20 mouse cellular contexts compared by ENCODE assay signal in the genomic region with DNA sequence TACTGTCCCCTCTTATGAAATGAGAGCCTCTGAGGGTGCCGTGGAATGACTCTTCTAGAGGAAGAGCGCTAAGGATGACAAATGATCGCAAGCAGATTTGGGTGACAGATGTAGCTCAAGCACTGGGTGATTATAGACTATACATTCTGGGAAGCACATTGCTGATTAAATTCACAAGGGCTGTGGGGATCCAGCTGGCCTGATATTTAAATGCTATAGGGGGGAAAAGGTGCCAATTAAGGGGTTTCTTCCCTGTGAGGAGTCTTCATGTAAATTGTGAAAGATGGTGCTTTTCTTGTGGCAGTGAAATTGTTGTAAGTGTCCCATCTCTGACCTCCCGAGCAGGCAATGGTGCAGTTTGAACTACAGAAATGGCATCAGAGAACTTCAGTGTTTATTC.
"Had no signal": no experiment of that assay in that cellular context is flagged by ENCODE, and none has a peak within 500 bp of the region (broad histone marks: within the 10 kb centered on the region; RNA-seq: fewer than 3 reads in every experiment).

No protein-coding gene starts in this region.

- DNase-seq: kidney, adult 8-10 months; kidney, postnatal 14 days; liver; lung, adult 18-20 months; lung, postnatal 10 days; lung, postnatal 36 days; right cerebral cortex, postnatal 25 days; spleen, adult 18-20 months; thymus, postnatal 25 days had no signal

- H3K9ac ChIP-seq: limb, embryonic 13.5 days; liver, embryonic 12.5 days; liver, embryonic 15.5 days; lung, embryonic 15.5 days; midbrain, embryonic 13.5 days; neural tube, embryonic 13.5 days; stomach, embryonic 15.5 days had no signal

- H3K4me1 ChIP-seq: liver, embryonic 15.5 days had no signal

- H3K4me2 ChIP-seq: limb, embryonic 13.5 days; liver, embryonic 12.5 days; liver, embryonic 15.5 days; lung, embryonic 15.5 days; midbrain, embryonic 13.5 days; neural tube, embryonic 13.5 days; stomach, embryonic 15.5 days had no signal

- H3K9me3 ChIP-seq: limb, embryonic 10.5 days; limb, embryonic 13.5 days; liver, embryonic 12.5 days; liver, embryonic 15.5 days; lung, embryonic 15.5 days; midbrain, embryonic 10.5 days; midbrain, embryonic 13.5 days; neural tube, embryonic 13.5 days; stomach, embryonic 15.5 days had no signal

- H3K27ac ChIP-seq: limb, embryonic 10.5 days; limb, embryonic 13.5 days; liver, embryonic 12.5 days; liver, embryonic 15.5 days; lung, embryonic 15.5 days; midbrain, embryonic 10.5 days; midbrain, embryonic 13.5 days; neural tube, embryonic 13.5 days; stomach, embryonic 15.5 days had no signal

- H3K27me3 ChIP-seq: limb, embryonic 13.5 days; liver, embryonic 12.5 days; liver, embryonic 15.5 days; lung, embryonic 15.5 days; midbrain, embryonic 13.5 days; neural tube, embryonic 13.5 days; stomach, embryonic 15.5 days had no signal

- H3K4me3 ChIP-seq: limb, embryonic 10.5 days; limb, embryonic 13.5 days; liver, embryonic 12.5 days; liver, embryonic 15.5 days; lung, embryonic 15.5 days; megakaryocyte, embryonic 14.5 days; midbrain, embryonic 10.5 days; midbrain, embryonic 13.5 days; neural tube, embryonic 13.5 days; stomach, embryonic 15.5 days had no signal

- H3K36me3 ChIP-seq: limb, embryonic 10.5 days; limb, embryonic 13.5 days; liver, embryonic 12.5 days; liver, embryonic 15.5 days; lung, embryonic 15.5 days; midbrain, embryonic 10.5 days; midbrain, embryonic 13.5 days; neural tube, embryonic 13.5 days; stomach, embryonic 15.5 days had no signal

- ATAC-seq: liver, embryonic 12.5 days; midbrain, embryonic 13.5 days; midbrain, embryonic 16.5 days had no signal
